Mouse (Mus musculus): ENCODE data around the gene Fkbpl.

DNA sequence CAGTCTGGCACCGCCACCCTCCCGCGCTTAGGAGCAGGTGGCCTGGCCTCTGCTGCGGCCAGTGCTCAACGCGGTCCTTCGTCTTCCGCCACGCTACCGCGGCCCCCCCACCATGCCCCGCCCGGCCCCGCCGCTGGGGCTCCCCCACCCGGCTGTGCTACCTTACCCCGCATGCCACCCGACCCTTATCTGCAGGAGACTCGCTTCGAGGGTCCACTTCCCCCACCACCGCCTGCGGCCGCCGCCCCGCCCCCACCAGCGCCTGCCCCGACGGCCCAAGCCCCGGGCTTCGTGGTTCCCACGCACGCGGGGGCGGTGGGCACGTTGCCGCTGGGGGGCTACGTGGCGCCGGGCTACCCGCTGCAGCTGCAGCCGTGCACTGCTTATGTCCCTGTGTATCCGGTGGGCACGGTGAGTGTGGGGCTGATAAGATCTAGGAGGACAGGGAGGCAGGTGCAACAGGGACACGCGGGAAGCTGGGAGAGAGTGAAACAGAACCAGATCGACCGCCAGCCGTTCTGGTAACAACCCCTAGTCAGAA is 13.7 kb upstream of the Fkbpl start:
- TF ChIP-seq CTCF (IDR thresholded peaks at IDR 0.05; ENCODE audit: low read depth) = no peak
- no peak for TF ChIP-seq EP300 (IDR thresholded peaks at IDR 0.05; ENCODE audit: low read depth)
